Mouse (Mus musculus) c-Kit-positive CD71-negative TER-119-negative erythroid progenitor cells, embryonic 14.5 days (primary cell): Measurements from ENCODE around the gene Homer2.

Source experiments
- DNase-seq: peaks from one replicate; pipeline ENCODE4 v3.0.0-alpha.2; 2013; ENCODE audit warnings: low read depth

The Homer2 gene

GRCm38 (mm10) chr7:81587238-81587637 lies 120.1 kb downstream of the Homer2 start:
- no peak for DNase-seq

DNA sequence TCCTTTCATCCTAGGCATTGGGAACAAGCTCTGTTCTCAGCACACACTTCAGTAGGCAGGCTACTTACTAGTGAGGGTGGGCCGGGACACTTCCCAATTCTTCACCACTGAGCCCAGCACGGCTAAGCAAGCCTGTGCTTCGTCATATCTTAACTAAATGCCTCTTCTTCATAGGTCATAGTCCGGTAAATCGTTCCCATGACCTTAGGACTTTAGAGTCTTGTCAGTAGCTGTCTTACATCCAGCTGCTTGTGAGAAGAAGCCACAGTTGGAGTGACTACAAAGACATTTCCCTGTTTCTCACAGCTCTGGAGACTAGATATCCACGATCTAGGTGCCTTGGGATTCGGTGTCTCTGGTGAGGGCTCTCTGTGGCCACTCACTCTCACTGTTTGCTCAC lies 122.0 kb downstream of the Homer2 start:
- DNase-seq = no peak

- no peak for DNase-seq
Observed at GRCm38 (mm10) chr7:81583512-81583911, 123.8 kb downstream of the Homer2 start.

- DNase-seq = no peak
Observed at GRCm38 (mm10) chr7:81579312-81579711, 128.0 kb downstream of the Homer2 start.

GRCm38 (mm10) chr7:81578413-81578812 lies 128.9 kb downstream of the Homer2 start:
- DNase-seq = no peak

- no peak for DNase-seq
Observed at GRCm38 (mm10) chr7:81577872-81578271, 129.5 kb downstream of the Homer2 start.

- DNase-seq = no peak
Observed at GRCm38 (mm10) chr7:81575606-81576005, 131.7 kb downstream of the Homer2 start.

DNA sequence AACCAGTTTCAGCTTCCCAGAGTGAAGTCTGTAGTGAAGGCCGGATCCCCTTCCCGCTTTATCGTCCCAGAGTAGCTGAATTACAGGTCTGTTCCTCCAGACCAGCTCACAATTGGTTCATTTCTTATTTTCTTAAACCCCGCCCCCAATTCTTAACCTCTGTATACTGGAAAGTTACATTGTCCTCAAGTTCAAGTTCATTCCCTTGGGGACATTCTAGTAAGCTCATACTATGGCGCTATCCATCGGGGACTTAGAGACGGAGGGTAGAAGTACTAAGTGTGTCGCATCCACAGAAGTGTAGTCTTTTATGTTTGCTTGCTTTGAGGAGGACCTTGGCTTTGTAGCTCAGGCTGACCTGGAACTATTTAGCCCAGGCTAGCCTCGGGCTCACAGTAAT lies 133.5 kb downstream of the Homer2 start:
- DNase-seq = no peak

- DNase-seq = no peak
Observed at GRCm38 (mm10) chr7:81573397-81573796, 133.9 kb downstream of the Homer2 start.

- no peak for DNase-seq
Observed at GRCm38 (mm10) chr7:81572610-81573268, 134.6 kb downstream of the Homer2 start.

GRCm38 (mm10) chr7:81571941-81572441 lies 135.3 kb downstream of the Homer2 start:
- DNase-seq = no peak

DNA sequence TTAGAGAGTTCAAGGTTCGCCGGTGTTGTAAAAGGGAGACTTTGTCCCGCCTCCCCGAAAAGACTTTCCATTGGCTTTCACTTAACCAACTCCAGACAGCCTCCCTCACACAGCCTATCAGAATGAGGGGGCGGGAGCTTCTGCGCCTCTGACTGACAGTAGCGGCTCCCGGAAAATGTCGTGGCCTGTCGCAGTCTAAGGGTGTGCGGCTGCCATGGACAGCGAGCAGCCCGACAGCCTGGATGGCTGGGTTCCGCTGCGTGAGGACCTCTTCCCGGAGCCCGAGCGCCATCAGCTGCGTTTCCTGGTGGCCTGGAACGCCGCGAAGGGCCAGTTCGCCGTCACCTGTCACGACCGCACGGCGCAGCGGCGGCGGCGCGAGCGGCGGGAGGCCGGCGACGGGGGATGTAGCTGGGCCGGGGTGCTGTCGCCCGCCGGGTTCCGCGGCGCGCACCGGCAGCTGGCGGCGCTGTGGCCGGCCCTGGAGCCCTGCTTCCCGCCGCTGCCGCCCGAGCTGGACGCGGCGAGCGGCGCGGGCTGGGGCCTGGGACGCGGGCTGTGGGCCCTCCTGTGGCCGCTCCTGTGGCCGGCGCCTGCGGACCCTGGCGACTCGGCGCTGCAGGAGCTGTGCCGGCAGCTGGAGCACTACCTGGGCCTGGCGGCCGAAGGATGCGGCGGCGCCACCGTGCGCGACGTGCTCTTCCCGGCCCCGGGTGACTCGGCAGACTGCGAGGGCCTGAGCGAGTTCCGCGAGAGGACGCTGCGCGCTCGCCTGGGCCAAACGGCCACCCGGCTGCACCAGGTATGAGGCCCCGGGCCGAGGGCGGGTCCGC lies 136.0 kb downstream of the Homer2 start, which contains the start of gene Whamm:
Gene Whamm, plus strand, starts transcription at position 159 of the 833 bp plus-strand sequence.
- peak; percentile 89 for DNase-seq

GRCm38 (mm10) chr7:81570752-81571107 lies 136.6 kb downstream of the Homer2 start:
- DNase-seq = no peak

DNA sequence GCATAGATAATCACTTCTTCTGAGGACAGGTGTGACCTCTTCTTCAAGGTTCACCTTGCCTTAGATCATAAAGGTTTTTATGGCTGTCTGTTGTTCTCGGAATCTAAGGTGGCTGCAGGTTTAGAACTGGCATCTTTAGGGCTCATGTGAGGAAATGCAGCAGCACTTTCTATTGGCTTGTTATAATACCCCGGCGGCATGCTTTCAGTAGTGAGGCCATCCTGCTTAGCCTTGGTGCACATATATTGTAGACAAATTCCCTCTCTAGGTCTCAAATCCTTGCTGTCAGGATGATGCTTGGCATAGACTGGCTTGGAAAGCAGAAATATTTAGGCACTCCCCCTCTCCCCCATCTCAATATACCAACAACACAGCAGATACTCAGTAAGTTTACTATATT lies 137.1 kb downstream of the Homer2 start:
- DNase-seq = no peak

GRCm38 (mm10) chr7:81569851-81570250 lies 137.5 kb downstream of the Homer2 start:
- DNase-seq = no peak

GRCm38 (mm10) chr7:81567396-81567795 lies 139.9 kb downstream of the Homer2 start:
- no peak for DNase-seq

- no peak for DNase-seq
Observed at GRCm38 (mm10) chr7:81566892-81567291, 140.4 kb downstream of the Homer2 start, which contains the start of gene Fsd2. Gene Fsd2 (minus strand): TSS chr7:81566944.

DNA sequence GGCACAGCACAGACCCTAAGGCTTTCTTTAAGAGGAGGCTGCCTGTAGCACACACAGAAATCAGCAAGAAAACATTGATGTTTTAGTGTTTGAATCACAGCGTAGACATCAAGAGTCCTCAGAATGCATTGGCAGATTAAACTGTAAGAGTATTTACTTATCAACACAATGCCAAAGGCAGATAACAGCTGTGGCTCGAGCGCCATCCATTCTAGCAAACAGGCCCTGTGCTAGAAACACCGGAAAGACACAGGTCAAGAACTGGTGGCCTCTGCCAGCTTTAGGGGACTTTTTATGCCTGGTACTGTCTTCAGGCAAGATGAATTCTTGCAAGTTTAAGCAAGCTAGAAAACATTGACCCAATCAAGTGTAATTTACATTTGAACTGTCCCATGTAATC lies 141.0 kb downstream of the Homer2 start:
- DNase-seq = no peak

DNA sequence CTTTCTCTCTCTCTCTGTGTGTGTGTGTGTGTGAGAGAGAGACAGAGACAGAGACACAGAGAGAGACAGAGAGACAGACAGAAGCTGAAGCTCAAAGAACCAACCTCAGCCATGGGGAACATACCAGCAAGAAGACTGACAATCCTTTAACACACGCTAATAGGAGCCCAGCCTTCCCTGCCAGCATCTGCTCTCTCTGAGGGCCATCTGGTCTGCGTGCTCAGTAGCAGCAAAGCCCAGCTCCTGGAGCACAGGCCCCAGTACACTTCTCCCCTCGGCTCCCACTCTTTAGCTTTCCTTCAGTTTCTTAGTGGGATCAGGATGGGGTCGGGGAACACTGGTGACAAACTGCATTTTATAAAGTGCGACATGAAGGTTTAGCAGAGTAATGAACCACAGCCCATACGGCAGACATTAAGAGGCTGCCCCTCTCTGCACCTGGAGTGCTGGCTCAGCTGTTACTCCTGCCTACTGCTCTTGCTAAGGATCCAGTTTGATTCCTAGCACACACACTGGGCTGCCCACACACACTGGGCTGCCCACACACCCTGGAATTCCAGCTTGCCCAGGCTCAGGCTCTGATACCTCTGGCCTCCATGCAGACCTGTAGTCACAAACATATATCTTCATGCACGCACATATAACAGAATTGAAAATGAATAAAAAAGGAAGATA lies 141.8 kb downstream of the Homer2 start:
- DNase-seq = no peak

DNA sequence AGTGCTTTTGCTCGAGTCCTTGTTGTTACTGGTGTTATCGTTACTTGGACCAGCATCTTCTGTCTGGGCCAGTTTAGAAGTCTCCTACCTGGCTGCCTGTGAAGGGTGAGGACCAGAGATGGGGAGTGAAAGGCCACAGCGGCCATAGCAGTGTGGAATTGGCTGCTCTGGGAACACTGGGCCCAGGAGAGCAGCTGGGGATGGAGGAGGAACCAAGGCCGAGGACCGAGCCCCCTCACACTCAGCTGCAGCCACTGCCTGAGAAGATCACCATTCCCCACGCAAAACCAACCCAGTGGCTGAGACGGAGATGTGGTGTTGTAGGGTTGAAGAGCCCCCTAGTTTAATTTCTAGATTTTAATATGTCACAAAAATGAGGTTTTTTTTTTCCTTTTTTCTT lies 142.6 kb downstream of the Homer2 start:
- DNase-seq = no peak

GRCm38 (mm10) chr7:81563506-81564015 lies 143.8 kb downstream of the Homer2 start:
- DNase-seq = no peak

DNA sequence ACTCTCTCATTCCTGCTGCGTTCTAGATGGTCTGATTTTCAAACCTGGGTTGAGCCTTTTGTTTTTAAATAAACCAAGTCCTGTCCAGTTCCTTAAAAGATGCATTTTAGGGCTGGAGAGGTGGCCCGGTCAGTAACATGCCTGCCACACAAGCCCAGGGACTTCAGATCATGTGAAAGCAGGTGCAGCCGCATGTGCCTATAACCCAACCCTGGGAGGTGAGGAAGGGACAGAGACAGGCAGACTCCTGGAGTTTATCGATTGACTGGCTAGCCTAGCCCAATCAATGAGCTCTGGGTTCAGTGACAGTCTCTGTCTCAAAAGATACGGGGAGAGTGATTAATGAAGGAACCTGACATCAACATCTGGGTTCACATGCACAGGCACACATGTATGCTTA lies 146.1 kb downstream of the Homer2 start:
- DNase-seq = no peak
